Mouse (Mus musculus) lung, embryonic 14.5 days (tissue): ENCODE results near the gene Ptpa. TPM values are rescaled to one million over a fixed set of nuclear protein-coding genes. Genes with fewer than 3 reads are reported as not detected.

Source experiments
- ATAC-seq: fragments of 200-750 bp; cut with Nextera tagmentation; 2 replicates; pipeline ENCODE4 v1.8.0; 2017; ENCODE audit warnings: mild to moderate bottlenecking, moderate TSS enrichment, moderate library complexity; ENCODE audit not compliant: insufficient read depth
- DNase-seq: peaks from one replicate; pipeline ENCODE4 v3.0.0-alpha.2; 2015
- H3K27ac ChIP-seq: fragments of 300-500 bp; sonication (generic); 2 replicates; pipeline ENCODE4 v1.5.1; 2014; ENCODE audit warnings: low read depth, mild to moderate bottlenecking, moderate library complexity
- H3K27me3 ChIP-seq: fragments of 300-500 bp; sonication (generic); 2 replicates; pipeline ENCODE4 v1.6.1; 2014; ENCODE audit warnings: low read length, control low read depth; ENCODE audit not compliant: insufficient read depth
- H3K36me3 ChIP-seq: fragments of 300-500 bp; sonication (generic); 2 replicates; pipeline ENCODE4 v1.6.1; 2014; ENCODE audit warnings: control low read depth; ENCODE audit not compliant: insufficient read depth
- H3K4me1 ChIP-seq: fragments of 300-500 bp; sonication (generic); 2 replicates; pipeline ENCODE4 v1.6.1; 2014; ENCODE audit warnings: antibody characterized with exemption, control low read depth; ENCODE audit not compliant: insufficient read depth
- H3K4me2 ChIP-seq: fragments of 300-500 bp; sonication (generic); 2 replicates; pipeline ENCODE4 v1.6.1; 2014; ENCODE audit warnings: mild to moderate bottlenecking
- H3K4me3 ChIP-seq: fragments of 300-500 bp; sonication (generic); 2 replicates; pipeline ENCODE4 v1.5.1; 2014; ENCODE audit warnings: low read depth, low read length
- H3K9ac ChIP-seq: fragments of 300-500 bp; sonication (generic); 2 replicates; pipeline ENCODE4 v1.6.1; 2014
- H3K9me3 ChIP-seq: fragments of 300-500 bp; sonication (generic); 2 replicates; pipeline ENCODE4 v1.6.1; 2016; ENCODE audit warnings: low read depth, low read length, control low read depth
- CTCF ChIP-seq: IDR thresholded peaks from 2 replicates; pipeline ENCODE4 v1.5.1; 2016; ENCODE audit warnings: antibody characterized with exemption, low read depth
- WGBS: fragments of 180-500 bp; shearing (Covaris S2); extraction: QIAGEN DNeasy Blood & Tissue Kit; methylation state at CpG from one replicate; pipeline ENCODE4 v1.1.7; 2014; 5-methylcytosine and 5-hydroxymethylcytosine counted together
- polyA plus RNA-seq: library from polyadenylated mRNA; unstranded; fragments of >200 nt; fragmentation: Nextera tagmentation; extraction: Ambion mirVana; gene quantifications from 2 replicates; pipeline ENCODE4 v1.2.1, GENCODE M21; 2014

Gene Ptpa
- polyA plus RNA-seq, 1 experiment from 2014 or later = 95.5 TPM

DNA sequence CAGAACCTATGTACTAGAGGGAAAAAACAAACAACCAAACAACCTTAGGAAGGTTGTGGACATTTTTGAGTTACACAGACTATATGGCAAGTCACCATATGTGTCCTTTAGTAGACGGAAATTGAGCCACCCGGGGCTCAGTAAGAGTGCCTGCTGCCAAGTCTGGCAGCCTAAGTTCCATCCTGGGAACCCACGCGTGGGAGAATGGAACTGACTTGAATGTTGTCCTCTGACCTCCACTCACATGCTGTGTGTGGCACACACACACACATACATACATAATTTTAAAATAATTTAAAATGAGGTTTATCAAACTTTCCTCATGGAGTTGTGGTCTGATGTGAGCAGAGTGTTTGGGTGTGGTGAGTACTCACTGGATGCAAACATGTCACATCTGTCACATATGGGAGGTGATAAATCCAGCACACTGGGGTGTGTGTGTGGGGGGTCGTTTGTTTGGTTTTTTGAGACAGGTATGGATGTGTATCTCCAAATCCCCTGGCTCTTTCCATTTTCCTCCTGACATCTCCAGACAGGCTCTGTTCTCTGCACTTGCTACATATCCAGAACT lies 1.8 kb downstream of the Ptpa start:
- H3K27ac ChIP-seq = peak overlapping the region; percentile 54; the same call in 1 of the 2 replicates
- WGBS = 55% methylated on average over 5 of the region's 5 CpGs
- 0 out of 2 replicates have a peak overlapping the region, but pooled peaks have one; percentile 1 for H3K4me3 ChIP-seq
- 0 out of 2 replicates have a peak overlapping the region, but pooled peaks have one; percentile 39 for H3K9ac ChIP-seq
- peaks cover 13% of the 10 kb centered on the region; the same call in 1 of the 2 replicates for H3K4me1 ChIP-seq
- no peak for TF ChIP-seq CTCF
- DNase-seq (peak; percentile 19), ATAC-seq (no peak)
- no peaks in the 10 kb centered on the region for H3K27me3 ChIP-seq
- no peaks in the 10 kb centered on the region for H3K9me3 ChIP-seq
- H3K4me2 ChIP-seq = peak overlapping the region; percentile 92
- H3K36me3 ChIP-seq = peaks cover 7% of the 10 kb centered on the region; the same call in 1 of the 2 replicates

GRCm38 (mm10) chr2:30418259-30418658 lies 2.4 kb downstream of the Ptpa start:
- H3K27me3 ChIP-seq = no peaks in the 10 kb centered on the region
- peak overlapping the region; percentile 11 for H3K4me3 ChIP-seq
- peaks cover 7% of the 10 kb centered on the region; the same call in 1 of the 2 replicates for H3K36me3 ChIP-seq
- H3K4me2 ChIP-seq = peak overlapping the region; percentile 43
- peaks cover 13% of the 10 kb centered on the region; the same call in 1 of the 2 replicates for H3K4me1 ChIP-seq
- no peaks in the 10 kb centered on the region for H3K9me3 ChIP-seq
- peak overlapping the region; percentile 39; the same call in 1 of the 2 replicates for H3K9ac ChIP-seq
- 57% methylated on average over 6 of the region's 6 CpGs for whole genome bisulfite sequencing
- DNase-seq (no peak), ATAC-seq (no peak)
- H3K27ac ChIP-seq = peak overlapping the region; percentile 54
- TF ChIP-seq CTCF = no peak

DNA sequence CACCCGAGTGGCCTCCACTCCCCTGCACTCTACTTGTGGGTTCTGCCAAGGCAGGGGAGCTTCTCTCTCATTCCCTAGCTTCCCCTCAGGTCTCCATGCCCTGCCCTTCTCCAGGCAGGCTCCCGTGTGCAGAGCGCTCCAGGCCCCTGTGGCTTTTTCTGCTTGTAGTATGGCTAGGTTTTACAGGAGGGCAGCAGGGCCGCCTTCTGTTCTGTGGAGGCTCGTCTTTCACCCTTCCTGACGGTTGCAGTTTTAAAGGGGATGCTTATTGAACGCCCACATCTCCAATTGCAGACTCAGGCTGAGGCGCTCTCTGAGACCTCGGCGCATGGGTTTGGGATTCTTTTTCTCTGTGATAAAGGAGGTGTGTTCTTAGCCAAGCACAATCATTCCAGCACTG lies 3.3 kb downstream of the Ptpa start:
- Histone ChIP-seq H3K27me3 (no peaks in the 10 kb centered on the region), H3K9ac (peak overlapping the region; percentile 39; the same call in 1 of the 2 replicates), H3K4me3 (peak overlapping the region; percentile 11; the same call in 1 of the 2 replicates), H3K27ac (peak overlapping the region; percentile 19; the same call in 1 of the 2 replicates), H3K4me1 (peaks cover 13% of the 10 kb centered on the region; the same call in 1 of the 2 replicates), H3K36me3 (peaks cover 7% of the 10 kb centered on the region; the same call in 1 of the 2 replicates), H3K9me3 (no peaks in the 10 kb centered on the region), H3K4me2 (peak overlapping the region; percentile 43)
- no peak for TF ChIP-seq CTCF
- peak; percentile 28 for DNase-seq
- 29% methylated on average over 10 of the region's 10 CpGs for WGBS
- ATAC-seq = no peak

- H3K9ac ChIP-seq = no peak overlapping the region
- ATAC-seq (no peak), DNase-seq (no peak)
- no peak overlapping the region for H3K27ac ChIP-seq
- H3K27me3 ChIP-seq = no peaks in the 10 kb centered on the region
- no peaks in the 10 kb centered on the region for H3K9me3 ChIP-seq
- peaks cover 11% of the 10 kb centered on the region; the same call in 1 of the 2 replicates for H3K36me3 ChIP-seq
- no peak overlapping the region for H3K4me3 ChIP-seq
- peaks cover 13% of the 10 kb centered on the region; the same call in 1 of the 2 replicates for H3K4me1 ChIP-seq
- 72% methylated on average over 4 of the region's 4 CpGs for WGBS
- TF ChIP-seq CTCF = no peak
- no peak overlapping the region for H3K4me2 ChIP-seq
Measured at GRCm38 (mm10) chr2:30421432-30421831, 5.6 kb downstream of the Ptpa start.

GRCm38 (mm10) chr2:30429156-30429555 lies 13.3 kb downstream of the Ptpa start:
- Histone ChIP-seq H3K9me3 (no peaks in the 10 kb centered on the region), H3K4me3 (no peak overlapping the region), H3K27ac (no peak overlapping the region), H3K4me2 (no peak overlapping the region), H3K36me3 (peaks cover 80% of the 10 kb centered on the region), H3K9ac (no peak overlapping the region), H3K4me1 (no peaks in the 10 kb centered on the region), H3K27me3 (no peaks in the 10 kb centered on the region)
- ATAC-seq (no peak), DNase-seq (no peak)
- no peak for TF ChIP-seq CTCF

DNA sequence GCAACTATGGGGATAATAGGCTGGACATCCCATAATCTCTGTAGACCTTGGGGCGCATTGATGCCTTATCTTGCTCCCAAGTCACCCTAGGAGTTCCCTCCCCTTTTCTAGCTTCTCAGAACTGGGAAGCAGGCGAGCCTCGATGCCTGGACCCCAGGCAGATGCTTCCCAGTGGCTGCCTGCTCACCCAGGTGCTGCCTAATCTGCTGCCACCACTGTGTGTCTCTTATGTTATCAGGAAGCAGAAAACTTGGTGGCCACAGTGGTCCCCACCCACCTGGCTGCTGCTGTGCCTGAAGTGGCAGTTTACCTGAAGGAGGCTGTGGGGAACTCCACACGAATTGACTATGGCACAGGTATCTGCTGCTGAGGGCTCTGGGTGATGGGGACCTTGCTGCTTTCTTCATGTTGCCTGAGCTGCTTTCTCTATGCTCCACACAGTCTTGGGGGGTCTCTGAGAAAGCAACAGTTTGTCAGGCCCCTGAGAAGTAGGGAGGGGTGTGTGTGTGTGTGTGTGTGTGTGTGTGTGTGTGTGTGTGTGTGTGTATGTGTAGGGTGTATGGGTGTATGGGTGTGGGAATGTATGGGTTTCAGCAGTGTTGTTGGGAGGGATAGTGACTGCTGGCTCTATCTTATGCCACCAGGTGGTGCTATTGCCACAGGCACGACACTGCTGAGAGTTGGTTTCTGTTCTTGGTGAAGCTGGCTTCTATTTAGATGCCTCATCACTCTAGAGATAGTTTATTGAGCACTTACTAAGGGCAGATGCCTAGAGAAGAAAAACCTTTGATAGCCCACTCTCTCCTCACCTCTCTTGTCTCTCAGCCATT lies 19.7 kb downstream of the Ptpa start:
- H3K36me3 ChIP-seq = peaks cover 91% of the 10 kb centered on the region
- ATAC-seq (peak; percentile 52; the same call in 1 of the 2 replicates), DNase-seq (peak; percentile 93)
- peaks cover 8% of the 10 kb centered on the region for H3K4me1 ChIP-seq
- H3K27ac ChIP-seq = no peak overlapping the region; the same call in 1 of the 2 replicates
- H3K4me3 ChIP-seq = no peak overlapping the region
- WGBS = 54% methylated on average over 5 of the region's 5 CpGs
- no peaks in the 10 kb centered on the region for H3K27me3 ChIP-seq
- H3K4me2 ChIP-seq = no peak overlapping the region
- peak; percentile 95 for TF ChIP-seq CTCF
- H3K9me3 ChIP-seq = no peaks in the 10 kb centered on the region
- H3K9ac ChIP-seq = no peak overlapping the region

GRCm38 (mm10) chr2:30436156-30436545 lies 20.3 kb downstream of the Ptpa start:
- H3K4me2 ChIP-seq = no peak overlapping the region
- DNase-seq (peak; percentile 61), ATAC-seq (0 out of 2 replicates have a peak, but pooled peaks have one; percentile 5)
- peak; percentile 41 for TF ChIP-seq CTCF
- 72% methylated on average over 5 of the region's 5 CpGs for WGBS
- no peaks in the 10 kb centered on the region for H3K9me3 ChIP-seq
- H3K36me3 ChIP-seq = peaks cover 85% of the 10 kb centered on the region
- H3K4me3 ChIP-seq = no peak overlapping the region
- H3K27ac ChIP-seq = no peak overlapping the region
- H3K4me1 ChIP-seq = peaks cover 14% of the 10 kb centered on the region
- no peaks in the 10 kb centered on the region for H3K27me3 ChIP-seq
- H3K9ac ChIP-seq = no peak overlapping the region
